Mouse (Mus musculus) midbrain, embryonic 14.5 days (tissue): ENCODE measurements around the gene Pgbd1. TPM values are rescaled to one million over a fixed set of nuclear protein-coding genes. Genes with fewer than 3 reads are reported as not detected.
A peak's percentile ranks its signal among the peaks of the same experiment; 100 is the strongest.
"Not testable (repeated sequence)": the region's sequence is repeated elsewhere in the genome, so short reads cannot be mapped to it uniquely, and the experiment has no call there.

Experiments
- ATAC-seq: fragments of 200-750 bp; cut with Nextera tagmentation; 2 replicates; pipeline ENCODE4 v1.8.0; 2017; ENCODE audit warnings: moderate number of reproducible peaks, moderate library complexity; ENCODE audit not compliant: low FRiP score, low TSS enrichment
- DNase-seq: peaks from one replicate; pipeline ENCODE4 v3.0.0-alpha.2; 2015
- H3K27ac ChIP-seq: fragments of 300-500 bp; sonication (generic); replicated peaks from 2 replicates; pipeline ENCODE4 v1.5.1; 2014; ENCODE audit warnings: mild to moderate bottlenecking, low read depth, low read length, moderate library complexity
- H3K27me3 ChIP-seq: fragments of 300-500 bp; sonication (generic); 2 replicates; pipeline ENCODE4 v1.6.1; 2014; ENCODE audit warnings: low read length, control low read depth, mixed read lengths; ENCODE audit not compliant: control insufficient read depth, insufficient read depth
- H3K36me3 ChIP-seq: fragments of 300-500 bp; sonication (generic); 2 replicates; pipeline ENCODE4 v1.6.1; 2014; ENCODE audit warnings: low read length, control low read depth; ENCODE audit not compliant: control insufficient read depth, insufficient read depth
- H3K4me1 ChIP-seq: fragments of 300-500 bp; sonication (generic); 2 replicates; pipeline ENCODE4 v1.6.1; 2014; ENCODE audit warnings: mild to moderate bottlenecking, antibody characterized with exemption, low read length, control low read depth; ENCODE audit not compliant: control insufficient read depth, insufficient read depth
- H3K4me2 ChIP-seq: fragments of 300-500 bp; sonication (generic); 2 replicates; pipeline ENCODE4 v1.6.1; 2014; ENCODE audit warnings: mild to moderate bottlenecking, low read length, moderate library complexity
- H3K4me3 ChIP-seq: fragments of 300-500 bp; sonication (generic); replicated peaks from 2 replicates; pipeline ENCODE4 v1.5.1; 2014; ENCODE audit warnings: low read depth, low read length
- H3K9ac ChIP-seq: fragments of 300-500 bp; sonication (generic); replicated peaks from 2 replicates; pipeline ENCODE4 v1.6.1; 2014; ENCODE audit warnings: mild to moderate bottlenecking, low read length, moderate library complexity
- H3K9me3 ChIP-seq: fragments of 300-500 bp; sonication (generic); 2 replicates; pipeline ENCODE4 v1.6.1; 2016; ENCODE audit warnings: low read length, control low read depth, mixed read lengths; ENCODE audit not compliant: control insufficient read depth
- WGBS: fragments of 180-500 bp; shearing (Covaris S2); extraction: QIAGEN DNeasy Blood & Tissue Kit; methylation state at CpG from one replicate; pipeline ENCODE4 v1.1.7; 2014; 5-methylcytosine and 5-hydroxymethylcytosine counted together
- polyA plus RNA-seq: library from polyadenylated mRNA; unstranded; fragments of >200 nt; fragmentation: Nextera tagmentation; extraction: Ambion mirVana; gene quantifications from 2 replicates; pipeline ENCODE4 v1.2.1, GENCODE M21; 2014

Pgbd1 gene
- 3.9 and 5.2 TPM in 2 replicates for polyA plus RNA-seq

DNA sequence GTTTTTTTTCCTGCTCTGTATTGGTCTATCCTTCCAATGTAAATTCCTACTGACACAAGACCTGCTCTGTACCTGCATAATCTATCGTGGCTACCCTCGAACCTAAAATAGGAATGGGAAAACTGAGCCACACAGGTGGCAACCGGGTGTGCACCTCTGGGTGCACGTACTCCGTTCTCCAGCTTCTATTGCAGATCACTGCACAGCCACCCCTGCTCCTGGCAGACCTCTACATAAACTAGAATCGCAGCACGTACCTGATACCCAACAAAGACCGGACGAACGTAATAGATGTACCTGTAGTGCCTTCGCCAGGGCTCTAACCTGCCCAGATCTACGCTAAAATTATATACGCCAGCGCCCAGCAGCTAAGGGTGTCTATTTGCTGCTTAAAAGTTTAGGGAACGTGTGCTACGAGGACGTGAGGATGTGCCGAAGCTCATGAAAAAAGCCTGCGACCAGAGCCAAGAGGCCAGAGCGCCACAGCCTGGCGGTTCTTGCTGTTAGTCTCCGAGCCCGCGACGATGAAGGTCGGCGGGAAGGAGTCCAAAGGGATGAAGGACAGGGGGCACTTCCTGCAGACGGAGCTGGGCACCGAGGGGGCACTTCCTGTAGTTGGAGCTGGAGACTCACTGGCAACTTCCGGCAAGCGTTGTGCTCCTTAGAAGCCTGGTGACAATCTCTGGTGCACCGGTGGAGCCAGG lies at the start of gene Pgbd1:
Pgbd1 (minus strand) TSS at position 556 of the 704 bp plus-strand sequence.
- Histone ChIP-seq H3K27me3 (no peaks in the 10 kb centered on the region), H3K9me3 (no peaks in the 10 kb centered on the region), H3K36me3 (peaks cover 30% of the 10 kb centered on the region), H3K4me2 (peak within 1 kb of the TSS; percentile 71), H3K4me3 (peak within 1 kb of the TSS; percentile 45), H3K4me1 (peaks cover 4% of the 10 kb centered on the region; the same call in 1 of the 2 replicates), H3K27ac (peak within 1 kb of the TSS; percentile 73), H3K9ac (peak within 1 kb of the TSS; percentile 69)
- DNase-seq (peak; percentile 90), ATAC-seq (peak; percentile 93)
- under 1% methylated on average over 32 of the region's 32 CpGs for WGBS

DNA sequence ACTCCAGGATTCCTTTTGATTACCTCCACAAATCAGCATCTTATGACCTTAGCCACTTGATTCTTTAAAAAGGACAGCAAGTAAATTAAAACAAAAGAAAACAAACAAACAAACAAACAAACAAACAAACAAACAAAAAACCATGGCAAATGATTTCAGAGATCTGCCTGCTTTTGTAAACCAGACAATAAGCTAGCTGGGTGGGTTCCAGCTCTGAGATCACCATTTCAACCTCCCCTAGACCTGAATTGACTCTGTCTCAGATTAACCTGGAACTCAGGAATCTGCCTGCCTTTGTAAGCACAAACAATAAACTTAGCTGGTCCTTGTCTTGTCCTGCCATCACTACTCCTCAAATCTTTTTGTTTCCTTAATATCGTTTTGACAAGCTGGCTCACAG lies 46.0 kb upstream of the Pgbd1 start:
- ATAC-seq (no peak), DNase-seq (no peak)
- no peak overlapping the region for H3K4me3 ChIP-seq
- H3K27ac ChIP-seq, result no peak overlapping the region
- H3K4me1 ChIP-seq, result no peaks in the 10 kb centered on the region
- H3K27me3 ChIP-seq, result no peaks in the 10 kb centered on the region
- WGBS, result 97% methylated on average over 1 of the region's 1 CpGs
- no peak overlapping the region for H3K9ac ChIP-seq
- peaks cover 3% of the 10 kb centered on the region; the same call in 1 of the 2 replicates for H3K9me3 ChIP-seq
- no peak overlapping the region for H3K4me2 ChIP-seq
- H3K36me3 ChIP-seq, result peaks cover 15% of the 10 kb centered on the region

DNA sequence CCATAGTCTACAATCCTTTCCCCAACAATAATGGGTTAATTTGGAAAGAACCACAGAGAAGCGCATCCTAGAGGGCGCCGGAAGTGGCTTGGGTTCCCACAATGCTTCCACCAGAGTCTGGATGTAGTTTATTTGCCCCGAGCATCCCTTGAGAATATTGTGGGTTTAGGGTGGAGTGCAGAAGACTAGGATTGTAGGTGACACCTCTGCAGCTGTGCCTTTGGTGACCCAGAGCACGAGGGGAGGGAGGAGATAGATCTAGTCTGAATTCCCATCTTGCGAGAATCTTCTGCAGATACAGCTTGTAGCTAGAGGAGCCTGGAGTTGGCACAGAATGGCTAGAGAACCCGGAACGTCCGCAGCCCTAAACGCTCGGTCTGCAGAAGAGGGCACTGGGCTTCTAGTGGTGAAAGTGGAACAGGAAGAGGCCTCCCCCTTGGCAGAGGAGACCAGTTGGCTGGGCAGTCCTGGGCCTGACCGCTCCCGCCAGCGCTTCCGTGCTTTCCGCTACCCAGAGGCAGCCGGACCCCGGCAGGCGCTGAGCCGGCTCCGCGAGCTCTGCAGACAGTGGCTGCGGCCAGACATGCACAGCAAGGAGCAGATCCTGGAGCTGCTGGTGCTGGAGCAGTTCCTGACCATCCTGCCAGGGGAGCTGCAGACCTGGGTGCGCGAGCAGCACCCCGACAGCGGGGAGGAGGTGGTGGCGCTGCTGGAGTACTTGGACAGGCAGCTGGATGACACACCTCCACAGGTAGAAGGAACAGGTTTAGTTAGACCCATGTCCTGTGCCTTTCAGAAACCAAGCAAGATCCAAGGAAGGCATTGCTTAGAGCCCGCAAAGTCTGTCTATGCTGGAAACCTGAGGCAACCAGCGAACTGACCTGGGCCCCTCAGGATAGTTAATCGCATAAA lies 38.2 kb upstream of the Pgbd1 start, which contains the start of the genes Zkscan4 and Gm10065:
Zkscan4 (plus strand) TSS at position 149 of the 912 bp plus-strand sequence.
Gm10065 (minus strand) TSS at position 683 of the 912 bp plus-strand sequence.
- H3K9ac ChIP-seq, result peak within 1 kb of the TSS; percentile 51
- WGBS, result 4% methylated on average over 31 of the region's 31 CpGs
- peak; percentile 88 for ATAC-seq

GRCm38 (mm10) chr13:21472427-21472826 lies 31.6 kb upstream of the Pgbd1 start:
- ATAC-seq, result no peak
- Histone ChIP-seq H3K27ac (no peak overlapping the region), H3K4me1 (no peaks in the 10 kb centered on the region), H3K4me3 (no peak overlapping the region), H3K27me3 (0 out of 2 replicates have a peak, but pooled peaks cover 3% of the 10 kb centered on the region), H3K9ac (no peak overlapping the region), H3K36me3 (no peaks in the 10 kb centered on the region), H3K9me3 (no peaks in the 10 kb centered on the region), H3K4me2 (no peak overlapping the region)
- 24% methylated on average over 4 of the region's 4 CpGs for WGBS
- DNase-seq, result no peak

More for the DNA sequence above, 38.2 kb upstream of the Pgbd1 start, which contains the start of the genes Zkscan4 and Gm10065:
- H3K4me1 ChIP-seq, H3K36me3 ChIP-seq, H3K9me3 ChIP-seq, H3K27me3 ChIP-seq: not testable (repeated sequence)
- Histone ChIP-seq H3K4me3 (peak within 1 kb of the TSS; percentile 53), H3K27ac (peak within 1 kb of the TSS; percentile 68), H3K4me2 (peak within 1 kb of the TSS; percentile 62)
- DNase-seq, result peak; percentile 92

DNA sequence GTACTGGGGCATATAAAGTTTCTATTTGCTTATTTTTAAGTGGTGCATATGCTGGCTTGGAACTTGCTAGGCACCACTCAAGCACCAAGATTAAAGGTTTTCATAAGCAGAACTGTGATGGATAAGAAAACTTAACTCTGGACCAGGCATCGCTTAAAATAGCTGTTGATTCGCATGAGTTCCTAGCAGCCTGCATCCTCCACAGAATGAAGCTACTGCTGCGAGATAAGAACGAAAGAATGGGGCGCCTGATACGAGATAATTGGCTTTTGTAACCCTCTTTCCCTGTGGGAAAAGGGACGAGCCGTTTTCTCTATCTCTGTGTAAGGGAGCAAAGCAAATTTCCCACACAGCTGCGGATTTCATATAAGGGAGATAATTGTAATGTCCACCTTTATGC lies 28.2 kb upstream of the Pgbd1 start:
- no peaks in the 10 kb centered on the region for H3K4me1 ChIP-seq
- H3K4me3 ChIP-seq, result no peak overlapping the region
- H3K9ac ChIP-seq, result no peak overlapping the region
- H3K4me2 ChIP-seq, result peak overlapping the region; percentile 66
- 13% methylated on average over 9 of the region's 9 CpGs for WGBS
- H3K27ac ChIP-seq, result no peak overlapping the region
- no peaks in the 10 kb centered on the region for H3K9me3 ChIP-seq
- H3K36me3 ChIP-seq, result no peaks in the 10 kb centered on the region
- DNase-seq (no peak), ATAC-seq (no peak)
- H3K27me3 ChIP-seq, result 0 out of 2 replicates have a peak, but pooled peaks cover 3% of the 10 kb centered on the region

- Histone ChIP-seq H3K4me2 (peak within 1 kb of the TSS; percentile 66), H3K9ac (peak within 1 kb of the TSS; percentile 66), H3K4me1 (no peaks in the 10 kb centered on the region), H3K27ac (peak within 1 kb of the TSS; percentile 73), H3K36me3 (no peaks in the 10 kb centered on the region), H3K27me3 (0 out of 2 replicates have a peak, but pooled peaks cover 3% of the 10 kb centered on the region), H3K9me3 (no peaks in the 10 kb centered on the region), H3K4me3 (peak within 1 kb of the TSS; percentile 53)
- ATAC-seq (peak; percentile 96), DNase-seq (peak; percentile 93)
- 1% methylated on average over 54 of the region's 54 CpGs for WGBS
Observed at GRCm38 (mm10) chr13:21468061-21469019, 27.5 kb upstream of the Pgbd1 start, which contains the start of gene Nkapl. TSS of gene Nkapl (minus strand) at chr13:21468509.

- no peak for ATAC-seq
- Histone ChIP-seq H3K9ac (no peak overlapping the region), H3K36me3 (no peaks in the 10 kb centered on the region), H3K27ac (no peak overlapping the region), H3K4me2 (no peak overlapping the region), H3K9me3 (no peaks in the 10 kb centered on the region), H3K27me3 (0 out of 2 replicates have a peak, but pooled peaks cover 3% of the 10 kb centered on the region), H3K4me1 (no peaks in the 10 kb centered on the region), H3K4me3 (no peak overlapping the region)
- 86% methylated on average over 10 of the region's 10 CpGs for WGBS
- no peak for DNase-seq
Observed at GRCm38 (mm10) chr13:21467336-21467735, 26.5 kb upstream of the Pgbd1 start.
